Mouse (Mus musculus) erythroblast, embryonic 14.5 days (primary cell): ENCODE measurements around the gene Slc29a1. TPM values are rescaled to one million over a fixed set of nuclear protein-coding genes. Genes with fewer than 3 reads are reported as not detected.

Experiments used
- H3K27me3 ChIP-seq: 2 replicates; pipeline ENCODE4 v1.6.1; 2012; ENCODE audit warnings: inconsistent platforms; ENCODE audit not compliant: control insufficient read depth
- H3K36me3 ChIP-seq: 2 replicates; pipeline ENCODE4 v1.6.1; 2012; ENCODE audit warnings: mild to moderate bottlenecking, inconsistent platforms; ENCODE audit not compliant: control insufficient read depth
- H3K4me1 ChIP-seq: 2 replicates; pipeline ENCODE4 v1.6.1; 2012; ENCODE audit warnings: inconsistent platforms; ENCODE audit not compliant: control insufficient read depth
- H3K4me3 ChIP-seq: replicated peaks from 2 replicates; pipeline ENCODE3; 2012; ENCODE audit warnings: moderate library complexity, mild to moderate bottlenecking, inconsistent platforms
- H3K9me3 ChIP-seq: 2 replicates; pipeline ENCODE4 v1.6.1; 2012; ENCODE audit warnings: low read length, inconsistent platforms, mixed read lengths; ENCODE audit not compliant: control insufficient read depth
- GATA1 ChIP-seq: IDR thresholded peaks from 2 replicates; pipeline ENCODE4 v1.6.1; 2012; ENCODE audit warnings: low read length, inconsistent platforms, mixed read lengths
- TAL1 ChIP-seq: IDR thresholded peaks from 3 replicates; pipeline ENCODE4 v1.6.1; 2012; ENCODE audit warnings: low read length, inconsistent platforms, mixed read lengths
- polyA plus RNA-seq: library from polyadenylated mRNA; stranded (reverse); fragments of >175 nt; gene quantifications from 2 replicates; pipeline ENCODE4 v1.2.3, GENCODE M21; 2012

The Slc29a1 gene
- polyA plus RNA-seq, 1 experiment: 77.5 TPM

GRCm38 (mm10) chr17:45601877-45602304 lies 2.5 kb upstream of the Slc29a1 start, which contains the start of gene Mymx:
Gene Mymx, minus strand, starts transcription at chr17:45602102.
- peak within 1 kb of the TSS; percentile 64 for H3K4me3 ChIP-seq
- TF ChIP-seq GATA1 (no peak), TAL1 (no peak)
- no peaks in the 10 kb centered on the region; the same call in 1 of the 2 replicates for H3K27me3 ChIP-seq
- H3K36me3 ChIP-seq: no peaks in the 10 kb centered on the region
- no peaks in the 10 kb centered on the region for H3K9me3 ChIP-seq
- H3K4me1 ChIP-seq: peaks cover 70% of the 10 kb centered on the region

GRCm38 (mm10) chr17:45601325-45601724 lies 1.9 kb upstream of the Slc29a1 start:
- TF ChIP-seq TAL1 (no peak), GATA1 (no peak)
- no peaks in the 10 kb centered on the region for H3K9me3 ChIP-seq
- peaks cover 75% of the 10 kb centered on the region for H3K4me1 ChIP-seq
- no peaks in the 10 kb centered on the region for H3K36me3 ChIP-seq
- H3K4me3 ChIP-seq: peak overlapping the region; percentile 64
- H3K27me3 ChIP-seq: no peaks in the 10 kb centered on the region; the same call in 1 of the 2 replicates

- Histone ChIP-seq H3K36me3 (no peaks in the 10 kb centered on the region), H3K4me1 (peaks cover 86% of the 10 kb centered on the region), H3K9me3 (no peaks in the 10 kb centered on the region), H3K27me3 (no peaks in the 10 kb centered on the region; the same call in 1 of the 2 replicates), H3K4me3 (peak overlapping the region; percentile 64)
- no peak for TF ChIP-seq GATA1
- TF ChIP-seq TAL1: no peak
Observed at GRCm38 (mm10) chr17:45600267-45600666, 861 bp upstream of the Slc29a1 start.

DNA sequence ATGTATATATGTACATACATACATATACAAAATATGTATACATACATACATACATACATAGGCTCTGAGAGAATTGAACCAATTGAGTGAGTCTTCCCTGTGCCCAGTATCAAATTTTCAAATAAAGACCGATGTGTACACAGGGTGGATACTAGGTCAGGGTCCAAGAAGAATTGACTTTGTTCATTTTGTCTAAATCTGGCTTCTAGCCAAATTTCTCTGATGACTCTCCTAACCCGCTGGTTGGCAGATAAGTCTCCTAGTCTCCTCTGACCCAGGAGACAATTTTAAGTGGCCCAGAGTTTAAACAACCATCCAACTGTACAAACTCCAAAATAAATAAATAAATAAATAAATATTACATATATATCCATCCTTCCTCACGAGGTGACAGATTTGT lies 515 bp downstream of the Slc29a1 start:
- Histone ChIP-seq H3K4me1 (peaks cover 93% of the 10 kb centered on the region), H3K27me3 (no peaks in the 10 kb centered on the region; the same call in 1 of the 2 replicates), H3K9me3 (no peaks in the 10 kb centered on the region), H3K36me3 (peaks cover 8% of the 10 kb centered on the region), H3K4me3 (peak overlapping the region; percentile 66)
- TF ChIP-seq GATA1 (no peak), TAL1 (no peak)

DNA sequence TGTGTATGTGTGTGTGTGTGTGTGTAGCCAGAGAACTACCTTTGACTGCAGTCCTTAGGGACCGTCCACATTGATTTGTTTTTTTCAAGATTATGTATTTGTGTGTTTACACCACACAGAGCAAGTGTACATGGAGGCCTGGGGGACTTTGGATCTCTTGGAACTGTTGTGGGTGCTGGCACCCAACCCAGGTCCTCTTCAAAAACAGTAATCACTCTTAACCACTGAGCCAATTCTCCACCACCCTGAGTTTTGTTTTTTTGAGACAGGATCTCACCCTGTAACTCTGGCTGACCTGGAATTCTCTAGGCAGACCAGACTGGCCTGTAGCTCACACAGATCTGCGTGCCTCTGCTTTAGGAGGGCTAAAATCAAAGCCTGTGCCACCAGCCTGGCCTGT lies 1.0 kb downstream of the Slc29a1 start:
- TF ChIP-seq GATA1: no peak
- TF ChIP-seq TAL1: no peak
- Histone ChIP-seq H3K27me3 (no peaks in the 10 kb centered on the region; the same call in 1 of the 2 replicates), H3K36me3 (peaks cover 10% of the 10 kb centered on the region), H3K4me3 (no peak overlapping the region), H3K4me1 (peaks cover 93% of the 10 kb centered on the region), H3K9me3 (no peaks in the 10 kb centered on the region)

DNA sequence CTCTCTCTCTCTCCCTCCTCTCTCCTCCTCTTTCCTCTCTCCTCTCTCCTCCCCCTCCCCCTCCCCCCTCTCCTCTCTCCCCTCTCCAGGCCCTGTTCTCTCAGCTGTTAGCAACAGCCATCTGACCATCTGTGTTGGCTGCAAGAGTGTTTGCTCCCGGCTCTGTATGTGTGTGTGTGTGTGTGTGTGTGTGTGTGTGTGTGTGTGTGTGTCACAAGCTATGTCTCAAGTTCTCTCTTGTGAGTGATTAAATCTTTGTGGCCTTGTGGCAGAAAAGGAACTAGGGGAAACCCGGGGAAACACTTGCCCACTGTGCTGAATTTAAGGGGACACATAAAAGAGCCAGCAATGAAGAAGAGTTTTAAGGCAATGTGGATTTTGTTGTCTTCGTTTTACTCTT lies 1.6 kb downstream of the Slc29a1 start:
- no peaks in the 10 kb centered on the region; the same call in 1 of the 2 replicates for H3K27me3 ChIP-seq
- H3K36me3 ChIP-seq: peaks cover 15% of the 10 kb centered on the region
- TF ChIP-seq GATA1 (no peak), TAL1 (no peak)
- no peak overlapping the region for H3K4me3 ChIP-seq
- H3K9me3 ChIP-seq: no peaks in the 10 kb centered on the region
- peaks cover 93% of the 10 kb centered on the region for H3K4me1 ChIP-seq

DNA sequence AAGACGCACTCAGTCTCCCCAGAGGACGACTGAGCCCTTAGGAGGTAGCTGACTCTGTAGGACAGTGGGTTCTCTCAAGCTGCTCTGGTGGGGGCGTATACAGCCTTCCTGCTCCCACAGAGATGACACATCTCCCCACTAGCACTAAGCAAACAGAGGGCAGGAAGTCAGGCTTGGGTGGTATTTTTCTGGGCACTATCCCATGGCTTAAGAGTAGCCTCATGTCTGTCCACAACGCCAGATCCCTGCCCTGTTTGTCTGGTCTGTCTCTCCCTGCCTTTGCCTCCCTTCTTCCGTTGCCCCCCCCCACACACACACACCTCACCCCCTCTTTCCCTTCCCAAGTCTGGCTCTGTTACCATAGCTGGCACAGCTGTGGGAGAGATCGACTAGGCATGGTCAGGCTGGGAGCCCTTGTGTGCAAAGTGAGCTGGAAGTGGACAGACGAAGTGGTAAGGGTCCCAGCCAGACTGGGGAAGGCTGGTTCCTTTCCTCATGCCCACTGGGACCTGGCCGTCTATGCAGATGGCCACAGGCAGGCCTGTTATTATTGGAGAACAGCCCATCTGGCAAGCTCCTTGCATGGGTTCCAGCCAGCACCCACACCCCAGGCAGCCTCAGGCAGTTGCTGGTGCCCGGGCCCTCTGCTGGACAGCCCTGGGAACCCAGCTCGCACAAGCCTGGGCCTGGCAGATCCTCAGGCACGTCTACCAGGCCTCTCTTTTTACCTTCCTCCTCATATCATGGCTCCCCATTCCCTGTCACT lies 2.6 kb downstream of the Slc29a1 start:
- peak overlapping the region; percentile 17 for H3K4me3 ChIP-seq

GRCm38 (mm10) chr17:45595736-45596390 lies 3.5 kb downstream of the Slc29a1 start:
- Histone ChIP-seq H3K27me3 (no peaks in the 10 kb centered on the region), H3K4me1 (peaks cover 94% of the 10 kb centered on the region), H3K4me3 (peak overlapping the region; percentile 100), H3K9me3 (no peaks in the 10 kb centered on the region), H3K36me3 (peaks cover 34% of the 10 kb centered on the region)
- TF ChIP-seq TAL1: no peak
- TF ChIP-seq GATA1: no peak

More for the DNA sequence above, 2.6 kb downstream of the Slc29a1 start:
- no peak for TF ChIP-seq GATA1
- no peak for TF ChIP-seq TAL1
- Histone ChIP-seq H3K36me3 (peaks cover 25% of the 10 kb centered on the region), H3K4me1 (peaks cover 94% of the 10 kb centered on the region), H3K27me3 (no peaks in the 10 kb centered on the region; the same call in 1 of the 2 replicates), H3K9me3 (no peaks in the 10 kb centered on the region)
